Mouse (Mus musculus): Measurements from ENCODE around the gene Dennd1b. TPM values are rescaled to one million over a fixed set of nuclear protein-coding genes. Genes with fewer than 3 reads are reported as not detected.
A peak's percentile ranks its signal among the peaks of the same experiment; 100 is the strongest.

The Dennd1b gene
- polyA plus RNA-seq, 1 experiment from 2014 or later = 9.2 TPM

DNA sequence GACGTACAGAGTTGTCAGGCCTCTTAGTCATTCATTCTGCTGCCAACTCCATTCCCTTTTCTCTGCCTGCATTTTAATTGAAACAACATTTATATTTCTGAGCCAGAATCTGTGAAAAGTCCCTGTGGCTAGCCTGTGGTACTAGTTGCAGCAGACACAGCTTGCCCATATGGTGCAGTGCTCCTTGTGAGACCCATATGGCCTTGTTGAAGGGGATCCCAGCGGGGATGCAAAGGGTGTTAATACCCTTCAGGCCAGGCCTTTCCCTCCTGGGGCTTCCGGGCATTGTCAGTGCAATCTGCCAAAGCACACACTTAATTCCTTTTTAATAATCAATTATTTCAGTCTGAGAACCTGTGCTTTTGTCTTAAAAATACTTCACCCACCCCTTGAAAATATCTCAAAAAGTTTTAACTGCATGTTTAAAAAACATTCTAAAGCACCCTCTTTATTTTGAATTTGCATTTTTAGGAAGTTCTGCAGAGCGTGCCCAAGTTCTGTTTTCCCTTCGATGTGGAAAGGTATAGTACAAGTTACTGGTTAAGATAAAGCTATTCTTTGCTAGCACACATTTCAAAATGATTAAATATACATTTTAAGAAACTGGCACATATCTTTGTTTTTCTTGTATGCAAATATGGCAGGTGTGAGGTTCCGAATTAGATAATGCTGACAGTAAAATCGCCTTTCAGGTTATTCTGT is 76.4 kb downstream of the Dennd1b start:
- Histone ChIP-seq H3K27me3 (ENCODE audit: control insufficient read depth, insufficient read depth, low read depth, low read length) (no peaks in the 10 kb centered on the region), H3K36me3 (ENCODE audit: control insufficient read depth, insufficient read depth, low read length) (no peaks in the 10 kb centered on the region), H3K27ac (ENCODE audit: low read length) (no peak overlapping the region; the same call in 1 of the 2 replicates), H3K4me2 (ENCODE audit: low read length) (no peak overlapping the region), H3K4me3 (ENCODE audit: low read depth, low read length) (no peak overlapping the region), H3K4me1 (ENCODE audit: control insufficient read depth, insufficient read depth, low read length) (peaks cover 7% of the 10 kb centered on the region; the same call in 1 of the 2 replicates), H3K9me3 (replicated peaks; ENCODE audit: control insufficient read depth, low read length, poor library complexity, severe bottlenecking) (no peaks in the 10 kb centered on the region), H3K9ac (ENCODE audit: low read depth, low read length) (no peak overlapping the region)
- WGBS = 47% methylated on average over 7 of the region's 7 CpGs
- no peak for ATAC-seq

DNA sequence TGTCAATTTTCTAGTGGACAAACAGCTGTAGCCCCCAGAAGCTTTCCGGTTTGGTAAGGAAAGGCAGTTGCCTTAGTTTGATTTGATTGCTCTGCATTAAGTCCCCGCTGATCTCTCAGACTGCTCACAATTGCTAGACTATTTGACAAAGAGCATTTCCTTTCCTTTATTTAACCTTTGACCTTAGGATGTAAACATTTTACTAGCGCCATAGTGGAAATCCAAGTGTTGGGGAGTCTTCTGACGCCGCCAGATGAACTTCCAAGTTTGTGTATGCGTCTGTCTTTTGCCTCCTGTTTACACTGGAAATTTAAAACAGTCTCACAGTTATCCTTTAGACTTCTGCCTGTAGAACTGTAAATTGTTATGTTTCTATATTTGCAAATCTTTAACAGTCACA is 85.8 kb downstream of the Dennd1b start:
- ATAC-seq = no peak
- H3K9ac ChIP-seq (ENCODE audit: low read depth, low read length) = no peak overlapping the region
- H3K27ac ChIP-seq (ENCODE audit: low read length) = no peak overlapping the region
- no peak overlapping the region for H3K4me2 ChIP-seq (ENCODE audit: low read length)
- no peaks in the 10 kb centered on the region for H3K9me3 ChIP-seq (replicated peaks; ENCODE audit: control insufficient read depth, low read length, poor library complexity, severe bottlenecking)
- H3K4me1 ChIP-seq (ENCODE audit: control insufficient read depth, insufficient read depth, low read length) = peaks cover 4% of the 10 kb centered on the region; the same call in 1 of the 2 replicates
- WGBS = 59% methylated on average over 6 of the region's 6 CpGs
- no peaks in the 10 kb centered on the region for H3K36me3 ChIP-seq (ENCODE audit: control insufficient read depth, insufficient read depth, low read length)
- no peaks in the 10 kb centered on the region for H3K27me3 ChIP-seq (ENCODE audit: control insufficient read depth, insufficient read depth, low read depth, low read length)
- no peak overlapping the region for H3K4me3 ChIP-seq (ENCODE audit: low read depth, low read length)

DNA sequence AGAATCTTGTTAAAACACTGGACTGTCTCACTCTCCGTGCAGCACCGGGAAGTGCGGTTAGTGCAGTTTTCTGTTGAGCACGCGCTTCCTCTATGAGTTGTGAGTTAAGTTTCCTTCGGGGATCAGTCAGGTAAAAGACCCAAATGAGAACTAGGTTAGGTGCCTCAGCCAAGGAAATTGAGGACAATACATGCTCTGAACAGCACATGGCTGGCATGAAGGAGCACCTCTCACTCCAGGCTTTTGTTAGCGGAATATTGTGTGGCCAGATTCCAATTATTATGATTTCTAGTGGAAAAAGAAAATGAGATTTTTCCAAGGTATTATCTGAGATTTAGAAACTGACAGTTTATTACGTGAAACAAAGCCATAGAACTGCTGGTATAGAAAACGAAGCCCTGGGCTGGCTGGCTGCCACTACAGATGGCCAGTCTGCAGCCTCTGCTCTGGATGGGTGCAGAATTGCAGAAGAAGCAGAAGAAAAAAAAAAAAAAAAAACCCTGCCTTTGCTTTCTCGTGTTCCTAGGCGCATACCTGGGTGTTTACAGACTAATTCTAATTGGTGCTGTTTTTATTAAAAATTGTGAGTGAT is 86.7 kb downstream of the Dennd1b start:
- Histone ChIP-seq H3K4me3 (ENCODE audit: low read depth, low read length) (no peak overlapping the region), H3K9ac (ENCODE audit: low read depth, low read length) (no peak overlapping the region), H3K36me3 (ENCODE audit: control insufficient read depth, insufficient read depth, low read length) (no peaks in the 10 kb centered on the region), H3K27ac (ENCODE audit: low read length) (0 out of 2 replicates have a peak overlapping the region, but pooled peaks have one; percentile 13), H3K4me1 (ENCODE audit: control insufficient read depth, insufficient read depth, low read length) (peaks cover 4% of the 10 kb centered on the region; the same call in 1 of the 2 replicates), H3K9me3 (replicated peaks; ENCODE audit: control insufficient read depth, low read length, poor library complexity, severe bottlenecking) (no peaks in the 10 kb centered on the region), H3K4me2 (ENCODE audit: low read length) (no peak overlapping the region), H3K27me3 (ENCODE audit: control insufficient read depth, insufficient read depth, low read depth, low read length) (no peaks in the 10 kb centered on the region)
- peak; percentile 48; the same call in 1 of the 2 replicates for ATAC-seq
- WGBS = 66% methylated on average over 11 of the region's 11 CpGs

DNA sequence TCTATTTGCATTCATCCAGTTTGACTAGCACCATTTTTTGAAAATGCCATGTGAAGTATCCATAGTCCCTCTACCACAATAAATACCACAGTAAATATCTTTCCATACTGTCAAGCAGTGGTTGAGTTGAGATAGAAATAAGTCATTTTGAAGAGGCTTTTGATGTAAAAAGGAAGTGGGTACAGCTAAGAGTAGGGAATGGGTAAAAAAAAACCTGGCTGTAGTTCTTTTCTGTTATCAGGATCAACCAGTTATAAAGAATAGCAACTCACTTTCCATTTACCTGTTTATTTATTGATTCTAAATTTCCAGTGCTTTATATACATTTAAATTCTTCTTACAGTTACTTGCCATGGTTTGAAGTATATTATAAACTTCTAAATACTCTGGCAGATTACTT is 89.8 kb downstream of the Dennd1b start:
- Histone ChIP-seq H3K4me3 (ENCODE audit: low read depth, low read length) (no peak overlapping the region), H3K4me1 (ENCODE audit: control insufficient read depth, insufficient read depth, low read length) (peaks cover 4% of the 10 kb centered on the region; the same call in 1 of the 2 replicates), H3K9ac (ENCODE audit: low read depth, low read length) (no peak overlapping the region), H3K4me2 (ENCODE audit: low read length) (no peak overlapping the region), H3K36me3 (ENCODE audit: control insufficient read depth, insufficient read depth, low read length) (no peaks in the 10 kb centered on the region), H3K9me3 (replicated peaks; ENCODE audit: control insufficient read depth, low read length, poor library complexity, severe bottlenecking) (no peaks in the 10 kb centered on the region), H3K27me3 (ENCODE audit: control insufficient read depth, insufficient read depth, low read depth, low read length) (no peaks in the 10 kb centered on the region), H3K27ac (ENCODE audit: low read length) (no peak overlapping the region)
- ATAC-seq = no peak

DNA sequence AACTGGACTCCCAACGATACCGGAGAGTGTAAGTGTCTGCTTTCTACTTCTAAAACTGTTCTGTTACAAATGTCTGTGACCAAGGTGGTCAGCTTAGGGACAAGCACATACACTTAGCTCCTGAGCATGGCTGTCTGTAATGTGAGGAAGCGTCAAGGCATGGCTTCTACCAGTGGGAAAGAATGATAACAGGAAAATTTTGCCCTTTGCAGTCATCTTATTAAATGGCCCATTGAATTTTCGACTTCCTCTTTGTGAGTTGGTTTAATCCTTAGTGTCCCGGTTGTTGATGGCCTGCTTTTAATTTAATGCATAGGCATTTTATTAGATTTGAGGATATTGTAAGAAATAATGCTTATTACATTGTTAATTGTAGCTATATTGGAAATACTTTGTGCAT is 97.1 kb downstream of the Dennd1b start:
- Histone ChIP-seq H3K27ac (ENCODE audit: low read length) (no peak overlapping the region), H3K9me3 (replicated peaks; ENCODE audit: control insufficient read depth, low read length, poor library complexity, severe bottlenecking) (no peaks in the 10 kb centered on the region), H3K4me1 (ENCODE audit: control insufficient read depth, insufficient read depth, low read length) (no peaks in the 10 kb centered on the region), H3K4me2 (ENCODE audit: low read length) (no peak overlapping the region), H3K4me3 (ENCODE audit: low read depth, low read length) (no peak overlapping the region), H3K27me3 (ENCODE audit: control insufficient read depth, insufficient read depth, low read depth, low read length) (no peaks in the 10 kb centered on the region), H3K36me3 (ENCODE audit: control insufficient read depth, insufficient read depth, low read length) (no peaks in the 10 kb centered on the region), H3K9ac (ENCODE audit: low read depth, low read length) (no peak overlapping the region)
- no peak for ATAC-seq
- 92% methylated on average over 5 of the region's 5 CpGs for WGBS

DNA sequence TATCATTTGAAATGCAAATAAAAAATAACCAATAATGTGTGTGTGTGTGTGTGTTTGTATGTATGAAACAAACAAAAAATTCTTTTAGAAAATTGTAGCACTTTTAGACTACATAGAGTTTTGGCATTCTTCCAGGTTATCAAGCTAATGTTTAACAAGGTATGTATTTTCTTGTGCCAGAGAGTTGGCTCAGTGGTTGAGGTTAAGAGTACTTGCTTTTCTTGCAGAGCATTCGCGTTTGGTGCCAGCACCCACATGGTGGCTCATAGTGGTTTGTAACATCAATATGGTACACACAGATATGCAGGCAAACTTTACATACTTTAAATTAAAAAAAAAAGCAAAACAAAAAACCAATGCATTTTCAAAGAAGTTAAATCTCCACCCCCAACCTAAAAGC is 101.5 kb downstream of the Dennd1b start:
- no peak overlapping the region for H3K27ac ChIP-seq (ENCODE audit: low read length)
- H3K4me2 ChIP-seq (ENCODE audit: low read length) = no peak overlapping the region
- no peaks in the 10 kb centered on the region for H3K27me3 ChIP-seq (ENCODE audit: control insufficient read depth, insufficient read depth, low read depth, low read length)
- H3K9me3 ChIP-seq (replicated peaks; ENCODE audit: control insufficient read depth, low read length, poor library complexity, severe bottlenecking) = no peaks in the 10 kb centered on the region
- H3K9ac ChIP-seq (ENCODE audit: low read depth, low read length) = no peak overlapping the region
- ATAC-seq = no peak
- 90% methylated on average over 2 of the region's 2 CpGs for WGBS
- no peaks in the 10 kb centered on the region for H3K4me1 ChIP-seq (ENCODE audit: control insufficient read depth, insufficient read depth, low read length)
- no peaks in the 10 kb centered on the region for H3K36me3 ChIP-seq (ENCODE audit: control insufficient read depth, insufficient read depth, low read length)
- no peak overlapping the region for H3K4me3 ChIP-seq (ENCODE audit: low read depth, low read length)

DNA sequence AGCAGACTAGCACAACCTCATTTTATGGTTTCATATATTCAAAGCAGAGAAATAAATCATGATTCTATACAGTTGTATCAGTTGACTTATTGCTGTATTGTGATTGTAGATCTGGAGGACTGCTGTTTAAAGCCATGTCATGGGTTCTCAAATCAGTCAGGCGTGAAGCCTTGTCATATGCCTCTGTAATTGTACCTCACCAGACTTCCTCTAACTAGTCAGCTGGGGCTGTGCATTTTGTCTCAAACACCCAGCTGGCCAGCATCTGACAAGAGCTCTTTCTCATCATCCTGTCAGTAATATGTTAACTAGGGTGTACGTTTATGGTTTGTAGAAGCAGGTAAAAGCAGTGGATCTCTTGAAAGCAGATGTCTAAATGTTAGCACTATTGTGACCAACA is 104.0 kb downstream of the Dennd1b start:
- Histone ChIP-seq H3K9me3 (replicated peaks; ENCODE audit: control insufficient read depth, low read length, poor library complexity, severe bottlenecking) (no peaks in the 10 kb centered on the region), H3K4me1 (ENCODE audit: control insufficient read depth, insufficient read depth, low read length) (no peaks in the 10 kb centered on the region), H3K27me3 (ENCODE audit: control insufficient read depth, insufficient read depth, low read depth, low read length) (no peaks in the 10 kb centered on the region), H3K4me3 (ENCODE audit: low read depth, low read length) (no peak overlapping the region), H3K9ac (ENCODE audit: low read depth, low read length) (no peak overlapping the region), H3K4me2 (ENCODE audit: low read length) (no peak overlapping the region), H3K36me3 (ENCODE audit: control insufficient read depth, insufficient read depth, low read length) (no peaks in the 10 kb centered on the region), H3K27ac (ENCODE audit: low read length) (no peak overlapping the region)
- no peak for ATAC-seq
- 59% methylated on average over 2 of the region's 2 CpGs for WGBS

DNA sequence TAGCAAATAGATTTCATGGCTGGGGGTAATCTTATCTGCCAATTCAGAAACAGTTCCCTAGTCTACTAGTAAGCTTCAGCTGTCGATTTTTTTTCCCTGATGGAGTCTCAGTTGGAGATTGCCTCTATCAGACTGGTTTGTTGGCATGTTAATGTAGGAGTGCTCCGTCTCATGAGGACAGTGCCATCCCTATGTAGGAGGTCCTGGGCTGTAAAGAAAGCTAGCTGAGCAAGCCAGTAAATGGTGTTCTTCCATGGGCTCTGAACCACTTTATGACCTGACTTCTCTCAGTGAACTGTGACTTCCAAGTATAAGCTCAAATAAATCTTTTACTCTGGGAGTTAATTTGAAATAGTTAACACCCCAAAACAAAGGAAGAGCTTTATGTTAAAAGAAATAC is 107.8 kb downstream of the Dennd1b start:
- no peak for ATAC-seq
- Histone ChIP-seq H3K36me3 (ENCODE audit: control insufficient read depth, insufficient read depth, low read length) (no peaks in the 10 kb centered on the region), H3K27ac (ENCODE audit: low read length) (no peak overlapping the region), H3K4me1 (ENCODE audit: control insufficient read depth, insufficient read depth, low read length) (no peaks in the 10 kb centered on the region), H3K9ac (ENCODE audit: low read depth, low read length) (no peak overlapping the region), H3K4me2 (ENCODE audit: low read length) (no peak overlapping the region), H3K4me3 (ENCODE audit: low read depth, low read length) (no peak overlapping the region), H3K9me3 (replicated peaks; ENCODE audit: control insufficient read depth, low read length, poor library complexity, severe bottlenecking) (no peaks in the 10 kb centered on the region), H3K27me3 (ENCODE audit: control insufficient read depth, insufficient read depth, low read depth, low read length) (no peaks in the 10 kb centered on the region)
- WGBS = 52% methylated on average over 2 of the region's 2 CpGs

DNA sequence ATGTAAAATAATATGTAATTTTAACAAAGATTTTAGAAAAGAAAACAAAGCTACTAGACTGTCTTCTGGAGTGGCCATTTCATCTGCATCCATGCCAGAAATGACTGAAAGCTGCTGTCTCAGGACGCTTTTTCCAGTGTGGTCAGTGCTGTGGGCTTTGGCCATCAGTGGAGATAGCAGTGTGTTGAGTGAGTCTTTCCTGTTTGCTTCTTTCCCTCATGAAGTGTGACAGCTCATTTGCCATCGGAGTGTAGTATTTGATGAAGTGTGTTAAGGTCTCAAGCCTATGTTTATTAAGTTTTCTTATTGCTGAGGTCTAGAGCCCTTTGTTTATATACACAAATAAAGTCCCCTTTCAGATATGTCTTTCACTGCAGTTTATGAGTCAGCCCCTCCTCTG is 112.4 kb downstream of the Dennd1b start:
- 91% methylated on average over 2 of the region's 2 CpGs for WGBS
- Histone ChIP-seq H3K27me3 (ENCODE audit: control insufficient read depth, insufficient read depth, low read depth, low read length) (no peaks in the 10 kb centered on the region), H3K4me2 (ENCODE audit: low read length) (no peak overlapping the region), H3K4me3 (ENCODE audit: low read depth, low read length) (no peak overlapping the region), H3K27ac (ENCODE audit: low read length) (no peak overlapping the region), H3K9ac (ENCODE audit: low read depth, low read length) (no peak overlapping the region), H3K4me1 (ENCODE audit: control insufficient read depth, insufficient read depth, low read length) (peaks cover 6% of the 10 kb centered on the region; the same call in 1 of the 2 replicates), H3K9me3 (replicated peaks; ENCODE audit: control insufficient read depth, low read length, poor library complexity, severe bottlenecking) (no peaks in the 10 kb centered on the region), H3K36me3 (ENCODE audit: control insufficient read depth, insufficient read depth, low read length) (no peaks in the 10 kb centered on the region)
- no peak for ATAC-seq
